Mouse (Mus musculus): ENCODE measurements around the gene Gm3278.
"Not testable (repeated sequence)": the region's sequence is repeated elsewhere in the genome, so short reads cannot be mapped to it uniquely, and the experiment has no call there.

The Gm3278 gene

DNA sequence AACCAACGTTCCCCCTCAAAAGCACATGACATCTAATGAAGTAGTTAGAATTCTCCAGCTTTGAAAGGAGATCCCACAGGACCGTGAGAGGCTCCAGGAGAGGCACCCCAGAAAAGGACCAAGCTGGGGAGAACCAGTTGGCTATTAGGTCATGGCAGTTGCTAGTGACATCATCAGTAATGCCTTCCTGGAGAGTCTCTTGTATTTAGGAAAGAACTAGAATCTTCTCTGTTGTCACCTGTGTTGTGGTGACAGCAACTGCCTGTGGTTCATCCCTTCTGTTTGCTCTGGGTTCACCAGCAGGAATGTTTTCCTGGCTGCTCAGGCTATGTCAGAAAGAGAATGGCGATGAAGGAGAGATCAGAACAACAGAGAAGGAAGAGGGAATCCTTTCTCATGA is at the start of gene Gm3278:
TSS of gene Gm3278 (plus strand) at position 301 of the 400 bp plus-strand sequence.
- DNase-seq: not testable (repeated sequence)

DNA sequence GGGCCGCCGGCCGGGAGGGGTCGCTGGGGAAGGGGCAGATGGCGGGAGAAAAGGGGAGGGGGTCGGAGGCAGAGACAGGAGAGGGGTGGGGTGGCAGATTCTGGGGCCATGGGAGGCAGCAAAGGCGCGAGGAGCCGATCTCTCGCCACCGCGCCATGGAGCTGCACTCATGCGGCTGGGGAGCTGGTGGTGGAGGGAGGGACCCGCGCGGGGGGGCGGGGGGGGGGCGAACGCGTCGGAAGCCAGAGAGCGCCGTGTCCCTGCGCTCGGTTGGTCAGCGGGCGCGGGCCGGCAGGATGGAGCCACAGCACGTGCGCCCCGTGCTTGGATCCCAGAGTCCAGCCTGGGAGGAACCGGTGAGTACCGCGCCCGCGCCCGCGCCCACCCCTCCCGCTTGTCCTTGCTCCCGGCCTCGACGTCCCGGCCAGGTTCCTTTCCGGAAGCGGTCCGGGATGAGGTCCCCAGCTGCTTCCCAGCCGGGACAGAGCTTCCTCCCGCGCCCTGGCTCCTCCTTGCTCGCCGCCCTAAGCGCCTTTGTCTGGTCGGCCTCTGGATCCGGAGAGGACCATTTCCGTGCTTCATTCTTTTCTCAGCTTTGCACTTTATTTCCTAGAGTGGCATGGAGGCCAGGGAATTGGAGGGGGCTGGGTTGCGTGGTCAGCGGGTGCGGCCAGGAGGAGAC is 36.8 kb upstream of the Gm3278 start, which contains the start of gene Gm3264:
TSS of gene Gm3264 (plus strand) at position 278 of the 682 bp plus-strand sequence.
- not testable (repeated sequence) for DNase-seq

Data from lung, adult 18-20 months (tissue).